Mouse (Mus musculus): ENCODE results near the gene Odf3b. TPM values are rescaled to one million over a fixed set of nuclear protein-coding genes. Genes with fewer than 3 reads are reported as not detected.

Gene Odf3b
- polyA plus RNA-seq, 1 experiment, result not detected

- TF ChIP-seq GATA1 (IDR thresholded peaks at IDR 0.05; ENCODE audit: low read length), result no peak
Observed at GRCm38 (mm10) chr15:89355241-89356187, 23.6 kb downstream of the Odf3b start, which contains the start of the genes Lmf2 and Ncaph2. Lmf2 (minus strand) TSS chr15:89355659. Ncaph2 (plus strand) TSS chr15:89355719.

GRCm38 (mm10) chr15:89354455-89354854 lies 24.6 kb downstream of the Odf3b start:
- no peak for TF ChIP-seq GATA1 (IDR thresholded peaks at IDR 0.05; ENCODE audit: low read length)

- no peak for TF ChIP-seq GATA1 (IDR thresholded peaks at IDR 0.05; ENCODE audit: low read length)
Observed at GRCm38 (mm10) chr15:89353837-89354236, 25.2 kb downstream of the Odf3b start.

- TF ChIP-seq GATA1 (IDR thresholded peaks at IDR 0.05; ENCODE audit: low read length), result no peak
Observed at GRCm38 (mm10) chr15:89352795-89353194, 26.3 kb downstream of the Odf3b start.

- no peak for TF ChIP-seq GATA1 (IDR thresholded peaks at IDR 0.05; ENCODE audit: low read length)
Observed at GRCm38 (mm10) chr15:89352054-89352453, 27.0 kb downstream of the Odf3b start.

- no peak for TF ChIP-seq GATA1 (IDR thresholded peaks at IDR 0.05; ENCODE audit: low read length)
Observed at GRCm38 (mm10) chr15:89351302-89351701, 27.8 kb downstream of the Odf3b start.

- TF ChIP-seq GATA1 (IDR thresholded peaks at IDR 0.05; ENCODE audit: low read length), result no peak
Observed at GRCm38 (mm10) chr15:89350447-89350846, 28.6 kb downstream of the Odf3b start.

- no peak for TF ChIP-seq GATA1 (IDR thresholded peaks at IDR 0.05; ENCODE audit: low read length)
Observed at GRCm38 (mm10) chr15:89343325-89343724, 35.8 kb downstream of the Odf3b start.

GRCm38 (mm10) chr15:89341678-89342077 lies 37.4 kb downstream of the Odf3b start:
- no peak for TF ChIP-seq GATA1 (IDR thresholded peaks at IDR 0.05; ENCODE audit: low read length)

- no peak for TF ChIP-seq GATA1 (IDR thresholded peaks at IDR 0.05; ENCODE audit: low read length)
Observed at GRCm38 (mm10) chr15:89340136-89340535, 38.9 kb downstream of the Odf3b start.

GRCm38 (mm10) chr15:89339696-89340095 lies 39.4 kb downstream of the Odf3b start:
- TF ChIP-seq GATA1 (IDR thresholded peaks at IDR 0.05; ENCODE audit: low read length), result no peak

- no peak for TF ChIP-seq GATA1 (IDR thresholded peaks at IDR 0.05; ENCODE audit: low read length)
Observed at GRCm38 (mm10) chr15:89336422-89336821, 42.7 kb downstream of the Odf3b start.

GRCm38 (mm10) chr15:89334774-89335537 lies 44.1 kb downstream of the Odf3b start:
- no peak for TF ChIP-seq GATA1 (IDR thresholded peaks at IDR 0.05; ENCODE audit: low read length)

- TF ChIP-seq GATA1 (IDR thresholded peaks at IDR 0.05; ENCODE audit: low read length), result no peak
Observed at GRCm38 (mm10) chr15:89334271-89334670, 44.8 kb downstream of the Odf3b start, which contains the start of gene Miox. Miox (plus strand) TSS chr15:89334398.

Other genes with a start within 250 kb of the Odf3b start
- not detected in 2 replicates for gene Mapk12, start 238.6 kb downstream of the Odf3b start, polyA plus RNA-seq (2012)
- not detected in 2 replicates for gene Mapk11, start 229.7 kb downstream of the Odf3b start, polyA plus RNA-seq (2012)
- 0.01 TPM in 1 of 2 replicates, not detected in the other for gene Plxnb2, start 198.5 kb downstream of the Odf3b start, polyA plus RNA-seq (2012)
- 5.3 and 7.2 TPM in 2 replicates for gene Dennd6b, start 182.8 kb downstream of the Odf3b start, polyA plus RNA-seq (2012)
- 200 and 336 TPM in 2 replicates for gene Ppp6r2, start 167.7 kb downstream of the Odf3b start, polyA plus RNA-seq (2012)
- 140 and 169 TPM in 2 replicates for gene Sbf1, start 64.0 kb downstream of the Odf3b start, polyA plus RNA-seq (2012)
- not detected in 2 replicates for gene Adm2, start 56.6 kb downstream of the Odf3b start, polyA plus RNA-seq (2012)
- gene Miox, start 44.9 kb downstream of the Odf3b start, polyA plus RNA-seq (2012), result not detected in 2 replicates
- 112 and 120 TPM in 2 replicates for gene Lmf2, start 23.6 kb downstream of the Odf3b start, polyA plus RNA-seq (2012)
- 87.9 and 95.5 TPM in 2 replicates for gene Ncaph2, start 23.6 kb downstream of the Odf3b start, polyA plus RNA-seq (2012)
- 83.8 and 92.0 TPM in 2 replicates for gene Sco2, start 5.4 kb downstream of the Odf3b start, polyA plus RNA-seq (2012)
- gene Tymp, start 2.2 kb downstream of the Odf3b start, polyA plus RNA-seq (2012), result 0.69 and 1.4 TPM in 2 replicates
- gene Klhdc7b, start 5.6 kb upstream of the Odf3b start, polyA plus RNA-seq (2012), result not detected in 2 replicates
- not detected in 2 replicates for gene Syce3, start 31.2 kb upstream of the Odf3b start, polyA plus RNA-seq (2012)
- gene Cpt1b, start 46.6 kb upstream of the Odf3b start, polyA plus RNA-seq (2012), result 0.41 and 0.71 TPM in 2 replicates
- gene C730034F03Rik, start 50.3 kb upstream of the Odf3b start, polyA plus RNA-seq (2012), result 0.05 and 0.09 TPM in 2 replicates
- gene Gm44502, start 50.4 kb upstream of the Odf3b start, polyA plus RNA-seq (2012), result 0.45 and 1.3 TPM in 2 replicates
- gene Chkb, start 50.6 kb upstream of the Odf3b start, polyA plus RNA-seq (2012), result 60.6 and 103 TPM in 2 replicates
- not detected in 2 replicates for gene Mapk8ip2, start 74.6 kb upstream of the Odf3b start, polyA plus RNA-seq (2012)
- 57.4 and 62.9 TPM in 2 replicates for gene Arsa, start 98.1 kb upstream of the Odf3b start, polyA plus RNA-seq (2012)
- gene Shank3, start 120.3 kb upstream of the Odf3b start, polyA plus RNA-seq (2012), result 6.2 and 8.2 TPM in 2 replicates
- not detected in 2 replicates for gene Acr, start 189.0 kb upstream of the Odf3b start, polyA plus RNA-seq (2012)
- 9.2 and 12.9 TPM in 2 replicates for gene Rabl2, start 212.6 kb upstream of the Odf3b start, polyA plus RNA-seq (2012)